Mouse (Mus musculus) kidney, postnatal 25 days (tissue): ENCODE results near the gene Elmo1.

Experiments
- DNase-seq, 2 experiments: peaks; one replicate each; pipeline ENCODE4 v3.0.0; 2021; ENCODE audit warnings: mixed read lengths in 2 of 2

The Elmo1 gene

GRCm38 (mm10) chr13:20546568-20547204 lies 456.3 kb downstream of the Elmo1 start:
- DNase-seq = no peak

GRCm38 (mm10) chr13:20549983-20550382 lies 459.6 kb downstream of the Elmo1 start:
- no peak for DNase-seq

DNA sequence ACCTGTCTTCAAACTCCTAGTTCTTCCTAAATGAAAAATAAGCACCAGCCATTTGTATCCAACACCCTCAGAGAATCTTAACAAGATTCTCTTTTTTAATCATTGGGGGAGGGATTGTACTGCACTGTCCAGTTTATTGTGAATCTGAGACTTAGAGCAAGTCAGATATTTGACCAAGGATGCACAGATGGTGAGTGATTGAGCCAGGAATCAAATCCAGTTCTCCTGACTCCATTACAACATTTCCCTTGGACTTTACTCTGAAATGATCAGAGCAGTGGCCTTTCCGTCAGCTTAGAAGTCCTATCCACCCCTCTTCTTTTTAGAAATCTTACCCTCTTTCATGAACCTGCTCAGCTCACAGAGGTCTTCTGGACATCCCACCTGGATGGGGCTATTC lies 461.2 kb downstream of the Elmo1 start:
- DNase-seq = no peak

GRCm38 (mm10) chr13:20555853-20556452 lies 465.6 kb downstream of the Elmo1 start:
- no peak for DNase-seq

DNA sequence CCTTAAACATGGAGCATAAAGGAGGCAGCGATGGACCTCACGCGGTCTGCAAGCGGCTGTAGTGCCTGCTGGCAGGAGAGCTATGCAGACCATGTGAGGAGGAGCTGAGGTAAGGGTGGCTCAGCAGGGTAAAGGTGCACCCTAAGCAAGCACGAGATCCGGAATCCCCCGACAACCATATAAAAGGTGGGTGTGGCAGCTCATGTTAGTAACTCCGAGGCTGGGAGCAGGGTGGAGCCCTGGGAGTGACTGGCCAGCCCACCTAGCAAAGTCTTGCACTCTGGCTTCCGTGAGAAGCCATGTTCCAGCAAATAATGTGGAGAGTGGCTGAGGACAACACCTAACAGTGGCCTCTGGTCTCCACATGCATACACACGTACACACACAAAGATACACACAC lies 466.3 kb downstream of the Elmo1 start:
- DNase-seq = no peak

DNA sequence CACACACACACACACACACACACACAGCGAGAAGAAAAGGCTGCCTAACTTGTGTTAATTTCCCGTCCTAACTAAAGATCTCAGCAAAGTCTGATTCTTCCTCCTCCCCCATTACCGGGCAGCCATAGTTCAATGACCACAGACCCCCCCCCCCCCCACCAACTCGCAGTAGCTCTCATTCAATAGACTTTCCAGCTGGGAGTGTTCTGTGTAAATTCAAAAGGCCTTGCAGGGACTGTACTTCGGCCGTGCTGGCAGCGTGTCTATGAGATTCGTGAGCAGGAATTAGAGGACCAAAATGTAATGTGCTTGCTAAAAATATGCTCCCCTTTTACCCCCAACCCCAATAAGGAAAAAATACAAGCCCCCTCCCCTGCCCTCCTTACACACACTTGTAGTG lies 466.8 kb downstream of the Elmo1 start:
- no peak for DNase-seq

DNA sequence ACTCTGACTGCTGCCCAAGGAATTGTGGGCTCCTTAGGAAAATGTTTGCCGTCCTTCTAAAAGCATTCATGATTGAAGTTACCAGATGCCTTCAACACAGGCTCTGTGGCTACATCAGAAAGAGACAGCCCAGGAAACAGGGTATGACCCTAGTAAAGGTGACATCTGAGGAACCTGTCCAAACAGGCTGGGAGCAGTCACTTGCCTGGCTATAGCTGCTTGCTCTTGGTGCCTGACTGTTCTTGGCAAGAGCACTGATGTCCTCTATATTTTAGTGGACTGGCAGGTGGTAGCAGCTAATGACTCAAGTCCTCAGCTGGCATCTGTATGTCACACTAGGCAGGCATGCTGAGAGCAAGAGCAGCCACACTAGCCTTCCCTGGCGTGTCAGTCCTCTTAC lies 468.0 kb downstream of the Elmo1 start:
- DNase-seq = no peak

GRCm38 (mm10) chr13:20564414-20564813 lies 474.0 kb downstream of the Elmo1 start:
- DNase-seq = no peak

DNA sequence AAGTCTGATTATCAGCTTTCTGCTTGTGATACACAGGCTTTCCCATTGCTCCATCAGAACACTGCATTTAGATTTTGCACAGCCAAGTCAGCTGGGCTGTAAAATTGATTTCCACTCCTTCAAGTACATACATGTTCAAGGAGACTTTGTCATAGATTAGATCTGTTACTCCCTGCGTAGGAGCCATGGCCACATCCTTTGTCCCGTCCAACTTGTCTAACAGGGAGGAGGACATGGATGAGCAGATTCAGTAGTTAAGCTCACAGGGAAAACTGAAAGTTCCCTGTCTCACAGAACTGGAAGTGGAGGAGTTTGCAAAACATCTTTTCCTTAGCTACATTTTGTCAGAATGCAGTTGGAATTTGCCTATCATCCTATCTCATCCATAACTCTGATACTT lies 484.8 kb downstream of the Elmo1 start:
- no peak for DNase-seq

GRCm38 (mm10) chr13:20585868-20586267 lies 495.5 kb downstream of the Elmo1 start:
- DNase-seq = no peak

GRCm38 (mm10) chr13:20586462-20586861 lies 496.1 kb downstream of the Elmo1 start:
- DNase-seq = no peak

- no peak for DNase-seq
Measured at GRCm38 (mm10) chr13:20590983-20591382, 500.6 kb downstream of the Elmo1 start.

GRCm38 (mm10) chr13:20597307-20597706 lies 506.9 kb downstream of the Elmo1 start:
- DNase-seq = no peak

GRCm38 (mm10) chr13:20598618-20599017 lies 508.2 kb downstream of the Elmo1 start:
- no peak for DNase-seq

DNA sequence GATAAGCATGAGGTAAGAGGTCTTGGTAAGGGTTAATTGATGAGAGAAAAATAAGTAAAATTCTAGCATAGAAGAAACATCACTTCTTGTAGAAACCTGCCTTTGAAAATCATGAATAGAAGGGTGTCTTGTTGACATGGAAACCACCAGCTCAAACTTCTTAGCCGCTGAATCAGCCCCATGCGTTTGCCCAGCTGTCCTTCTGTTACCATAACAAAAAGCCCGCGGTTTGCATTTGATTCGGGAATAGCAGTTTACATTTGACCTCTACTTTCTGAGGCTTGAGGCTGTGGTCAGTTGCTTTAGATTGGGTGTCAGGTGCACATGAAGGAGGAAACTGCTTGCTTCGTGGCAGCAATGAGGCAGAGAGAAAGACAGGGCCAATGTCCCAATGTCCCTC lies 509.9 kb downstream of the Elmo1 start:
- no peak for DNase-seq

- DNase-seq = no peak
Measured at GRCm38 (mm10) chr13:20601421-20601820, 511.0 kb downstream of the Elmo1 start.

DNA sequence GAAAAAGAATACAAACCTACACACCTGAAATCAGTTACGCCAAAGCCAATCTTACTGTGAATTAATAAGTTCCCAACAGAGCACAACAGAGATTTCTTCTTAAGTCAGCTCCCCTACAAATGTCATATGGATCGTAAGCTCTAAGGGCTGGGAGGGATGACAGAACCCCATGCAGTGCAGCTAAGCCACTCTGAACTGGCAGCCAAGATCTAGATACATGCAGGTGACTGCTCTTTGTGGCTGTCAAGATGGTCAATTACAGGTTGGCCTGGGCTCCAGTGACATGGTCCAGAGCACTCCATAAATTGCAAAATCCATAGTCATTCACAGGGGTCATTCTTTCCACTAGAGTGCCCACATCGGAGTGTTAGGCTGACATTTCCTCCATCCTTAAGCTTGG lies 516.5 kb downstream of the Elmo1 start:
- DNase-seq = no peak

GRCm38 (mm10) chr13:20609003-20609688 lies 518.8 kb downstream of the Elmo1 start:
- DNase-seq = no peak

- DNase-seq = no peak
Measured at GRCm38 (mm10) chr13:20615596-20616469, 525.4 kb downstream of the Elmo1 start.

GRCm38 (mm10) chr13:20619946-20620345 lies 529.5 kb downstream of the Elmo1 start:
- no peak for DNase-seq

DNA sequence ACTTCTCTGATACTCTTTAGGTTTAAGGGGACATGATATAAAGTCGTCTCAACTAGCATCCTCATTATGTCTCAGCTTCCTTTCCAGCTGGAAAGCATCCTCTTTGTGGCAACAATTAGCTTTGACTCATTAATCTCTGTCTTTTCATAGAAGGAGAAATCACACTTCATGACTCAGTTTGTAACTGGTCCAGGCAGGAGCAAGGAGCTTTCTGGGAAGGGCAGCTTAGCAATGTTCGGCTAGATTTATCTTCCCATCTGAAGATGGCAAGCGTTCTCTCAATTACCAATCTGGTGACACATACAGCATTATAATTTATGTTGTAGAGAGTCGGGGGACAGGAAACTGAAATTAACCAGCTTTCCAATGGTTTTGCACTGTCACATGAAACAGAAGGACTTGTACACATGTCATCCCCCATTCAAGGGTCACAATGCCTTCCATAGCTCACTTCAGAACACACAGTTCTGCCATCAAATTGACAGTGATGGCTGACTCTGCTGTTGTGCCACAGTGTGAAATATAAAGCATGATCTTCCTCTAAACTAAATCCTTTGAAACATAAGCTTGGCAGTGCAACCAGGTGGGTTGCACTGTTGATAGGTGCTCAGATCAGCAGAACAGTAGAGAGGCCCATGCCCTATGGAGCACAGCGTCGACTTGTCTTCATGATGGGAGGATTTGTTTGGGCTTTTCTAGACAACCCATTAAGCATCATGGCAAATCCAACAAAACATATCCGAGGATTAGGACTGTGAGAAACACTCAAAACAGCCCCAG lies 532.9 kb downstream of the Elmo1 start:
- DNase-seq = no peak

DNA sequence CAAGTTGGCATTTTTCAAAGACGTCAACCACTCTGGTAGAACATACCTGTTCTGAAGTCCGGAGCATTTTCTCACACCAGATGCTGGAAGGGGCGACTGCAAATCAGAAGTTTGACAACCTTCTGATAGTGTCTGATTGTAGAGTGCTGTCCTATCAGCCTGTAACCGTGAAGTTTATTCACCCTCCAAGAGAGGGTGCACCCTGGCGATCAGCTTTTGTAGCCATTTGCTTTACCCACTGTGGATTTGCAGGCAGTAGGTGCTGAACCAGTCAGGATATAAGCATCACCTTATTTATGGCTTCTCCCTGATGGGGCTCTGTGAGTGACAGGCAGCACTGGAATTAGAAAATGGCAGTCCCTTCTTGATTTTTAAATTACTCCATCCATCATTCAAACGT lies 537.4 kb downstream of the Elmo1 start:
- no peak for DNase-seq

DNA sequence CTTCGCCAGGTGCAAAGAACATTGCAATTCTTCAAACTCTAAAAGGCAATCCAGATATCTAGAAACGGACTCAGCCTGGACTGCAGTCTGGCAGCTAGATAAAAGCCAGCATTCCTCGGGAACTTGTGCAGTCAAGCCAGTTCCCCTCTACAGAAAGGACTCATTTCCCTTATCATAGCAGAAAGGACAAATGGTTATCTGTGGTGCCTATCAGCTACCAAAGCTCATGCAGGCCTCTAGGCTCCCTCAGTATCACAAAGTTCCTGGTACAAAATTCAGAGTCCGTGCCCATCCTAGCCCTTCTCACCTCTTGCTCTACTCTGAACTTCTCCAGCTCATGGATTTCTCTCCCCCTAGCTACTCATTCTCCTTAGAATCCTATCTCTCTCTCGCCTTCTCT lies 542.1 kb downstream of the Elmo1 start:
- no peak for DNase-seq
